Mouse (Mus musculus) brain, embryonic 14.5 days (tissue): ENCODE data around the gene Ifnar1. TPM values are rescaled to one million over a fixed set of nuclear protein-coding genes. Genes with fewer than 3 reads are reported as not detected.

ENCODE experiments used
- DNase-seq: peaks from one replicate; pipeline ENCODE4 v3.0.0-alpha.2; 2011; ENCODE audit warnings: low read depth
- CTCF ChIP-seq: fragments of 200-500 bp; IDR thresholded peaks from 2 replicates; pipeline ENCODE4 v1.5.1; 2012; ENCODE audit warnings: inconsistent platforms, mild to moderate bottlenecking, moderate library complexity, borderline replicate concordance; ENCODE audit not compliant: insufficient read depth, insufficient read length; ENCODE audit errors: extremely low read depth
- POLR2A ChIP-seq: fragments of 200-500 bp; IDR thresholded peaks from 2 replicates; pipeline ENCODE4 v1.6.1; 2012; ENCODE audit warnings: mild to moderate bottlenecking, inconsistent platforms, borderline replicate concordance; ENCODE audit not compliant: poor library complexity, insufficient read depth, insufficient read length, severe bottlenecking; ENCODE audit errors: extremely low read depth
- polyA plus RNA-seq: library from polyadenylated mRNA; depleted of rRNA; stranded (reverse); fragments of >200 nt; gene quantifications from 2 replicates; pipeline ENCODE4 v1.2.3, GENCODE M21; 2012; rRNA removed

The Ifnar1 gene
- polyA plus RNA-seq, 1 experiment, result 54.3 TPM

GRCm38 (mm10) chr16:91551081-91551524 lies 66.1 kb downstream of the Ifnar1 start:
- TF ChIP-seq POLR2A (no peak), CTCF (no peak)
- DNase-seq, result no peak

GRCm38 (mm10) chr16:91552072-91552471 lies 67.0 kb downstream of the Ifnar1 start:
- no peak for DNase-seq
- TF ChIP-seq POLR2A (no peak), CTCF (no peak)

GRCm38 (mm10) chr16:91553625-91554024 lies 68.6 kb downstream of the Ifnar1 start:
- TF ChIP-seq CTCF (no peak), POLR2A (no peak)
- DNase-seq, result no peak

GRCm38 (mm10) chr16:91555017-91555605 lies 70.1 kb downstream of the Ifnar1 start:
- no peak for TF ChIP-seq CTCF
- TF ChIP-seq POLR2A, result no peak
- no peak for DNase-seq

GRCm38 (mm10) chr16:91556659-91557058 lies 71.6 kb downstream of the Ifnar1 start:
- no peak for DNase-seq
- no peak for TF ChIP-seq CTCF
- no peak for TF ChIP-seq POLR2A

Other genes with a start within 250 kb of the Ifnar1 start
- gene Olig1, start 215.5 kb upstream of the Ifnar1 start, polyA plus RNA-seq, result 47.7 and 61.3 TPM in 2 replicates
- 20.5 and 24.1 TPM in 2 replicates for gene Ifnar2, start 112.5 kb upstream of the Ifnar1 start, polyA plus RNA-seq
- 0.11 TPM in 1 of 2 replicates, not detected in the other for gene Gm21970, start 93.5 kb upstream of the Ifnar1 start, polyA plus RNA-seq
- 6.1 and 7.0 TPM in 2 replicates for gene Il10rb, start 79.1 kb upstream of the Ifnar1 start, polyA plus RNA-seq
- 34.8 and 43.1 TPM in 2 replicates for gene Ifngr2, start 61.8 kb downstream of the Ifnar1 start, polyA plus RNA-seq
- gene Tmem50b, start 112.6 kb downstream of the Ifnar1 start, polyA plus RNA-seq, result 52.3 and 55.4 TPM in 2 replicates
- 3.6 and 3.9 TPM in 2 replicates for gene Dnajc28, start 133.8 kb downstream of the Ifnar1 start, polyA plus RNA-seq
- 42.7 and 46.1 TPM in 2 replicates for gene Gart, start 161.7 kb downstream of the Ifnar1 start, polyA plus RNA-seq
- 331 and 353 TPM in 2 replicates for gene Son, start 162.3 kb downstream of the Ifnar1 start, polyA plus RNA-seq
- gene Donson, start 203.5 kb downstream of the Ifnar1 start, polyA plus RNA-seq, result 36.4 and 45.3 TPM in 2 replicates
- gene Cryzl1, start 243.7 kb downstream of the Ifnar1 start, polyA plus RNA-seq, result 72.1 and 92.2 TPM in 2 replicates
- gene Itsn1, start 244.0 kb downstream of the Ifnar1 start, polyA plus RNA-seq, result 62.2 and 82.6 TPM in 2 replicates